Mouse (Mus musculus) MEL (cell line): ENCODE measurements around the gene Cmss1. TPM values are rescaled to one million over a fixed set of nuclear protein-coding genes. Genes with fewer than 3 reads are reported as not detected.

Source experiments
- DNase-seq: peaks from one replicate; pipeline ENCODE4 v3.0.0; 2011; ENCODE audit warnings: low read depth, low spot score
- H3K27ac ChIP-seq: 2 replicates; pipeline ENCODE4 v1.5.1; 2012; ENCODE audit warnings: low read depth, mild to moderate bottlenecking, control low read depth, low read length, moderate library complexity; ENCODE audit not compliant: control insufficient read depth
- H3K27me3 ChIP-seq, 2 experiments: fragments of 150-350 bp in 1 of 2; sonication (generic) in 1 of 2; 2 replicates each; pipeline ENCODE4 v1.6.1; 2012; ENCODE audit warnings: low read length in 2 of 2, mild to moderate bottlenecking in 2 of 2, improper control_type of control experiment in 1 of 2, moderate library complexity in 1 of 2; ENCODE audit not compliant: insufficient read depth in 2 of 2, control insufficient read depth in 1 of 2
- H3K36me3 ChIP-seq, 2 experiments: 2 replicates each; pipeline ENCODE4 v1.6.1; 2012 to 2014; ENCODE audit warnings: low read length in 2 of 2, improper control_type of control experiment in 1 of 2, inconsistent platforms in 1 of 2, mild to moderate bottlenecking in 1 of 2; ENCODE audit not compliant: insufficient read depth in 2 of 2, control insufficient read depth in 1 of 2
- H3K4me1 ChIP-seq, 2 experiments: fragments of 150-350 bp in 1 of 2; sonication (generic) in 1 of 2; 2 replicates each; pipeline ENCODE4 v1.6.1; 2012; ENCODE audit warnings: low read length in 2 of 2, improper control_type of control experiment in 1 of 2, mild to moderate bottlenecking in 1 of 2; ENCODE audit not compliant: insufficient read depth in 2 of 2, control insufficient read depth in 1 of 2
- H3K4me3 ChIP-seq, 2 experiments: fragments of 150-350 bp in 1 of 2; sonication (generic) in 1 of 2; 2 replicates each; pipeline ENCODE4 v1.5.1; 2012; ENCODE audit warnings: low read depth in 2 of 2, low read length in 2 of 2, mild to moderate bottlenecking in 2 of 2, moderate library complexity in 2 of 2, control low read depth in 1 of 2, improper control_type of control experiment in 1 of 2; ENCODE audit not compliant: control insufficient read depth in 1 of 2, insufficient read depth in 1 of 2
- H3K79me2 ChIP-seq: 2 replicates; pipeline ENCODE4 v1.6.1; 2012; ENCODE audit warnings: mild to moderate bottlenecking, low read length, moderate library complexity; ENCODE audit not compliant: control insufficient read depth, poor library complexity, insufficient read depth
- H3K9ac ChIP-seq: 2 replicates; pipeline ENCODE4 v1.6.1; 2012; ENCODE audit warnings: low read depth, mild to moderate bottlenecking, control low read depth, low read length, moderate library complexity; ENCODE audit not compliant: control insufficient read depth, poor library complexity, severe bottlenecking
- H3K9me3 ChIP-seq: fragments of 150-350 bp; sonication (generic); replicated peaks from 2 replicates; pipeline ENCODE4 v1.6.1; 2012; ENCODE audit warnings: mild to moderate bottlenecking, low read length, improper control_type of control experiment, moderate library complexity; ENCODE audit not compliant: insufficient read depth
- BHLHE40 ChIP-seq: IDR thresholded peaks from 2 replicates; pipeline ENCODE4 v1.6.1; 2012; ENCODE audit warnings: low read depth, mild to moderate bottlenecking, inconsistent platforms, low read length, improper control_type of control experiment, borderline replicate concordance
- CHD1 ChIP-seq: IDR thresholded peaks from 2 replicates; pipeline ENCODE4 v1.6.1; 2012; ENCODE audit warnings: low read depth, mild to moderate bottlenecking, inconsistent platforms, low read length, improper control_type of control experiment
- CTCF ChIP-seq, 3 experiments: IDR thresholded peaks in 2 of 3; conservative IDR thresholded peaks in 1 of 3; 2 replicates each; pipeline ENCODE4 v1.5.1; 2011 to 2012; ENCODE audit warnings: low read length in 3 of 3, low read depth in 2 of 3, mild to moderate bottlenecking in 2 of 3, improper control_type of control experiment in 1 of 3, inconsistent platforms in 1 of 3, mixed read lengths in 1 of 3, moderate library complexity in 1 of 3; ENCODE audit not compliant: control insufficient read depth in 1 of 3, insufficient read depth in 1 of 3, poor library complexity in 1 of 3, severe bottlenecking in 1 of 3
- E2F4 ChIP-seq: IDR thresholded peaks from 2 replicates; pipeline ENCODE4 v1.6.1; 2011; ENCODE audit warnings: low read depth, low read length, improper control_type of control experiment, borderline replicate concordance
- ELF1 ChIP-seq: IDR thresholded peaks from 2 replicates; pipeline ENCODE4 v1.6.1; 2014; ENCODE audit warnings: low read depth, mild to moderate bottlenecking, inconsistent platforms, low read length, improper control_type of control experiment, moderate library complexity
- EP300 ChIP-seq, 2 experiments: IDR thresholded peaks; 2 replicates each; pipeline ENCODE4 v1.6.1; 2011; ENCODE audit warnings: improper control_type of control experiment in 2 of 2, low read length in 2 of 2, low read depth in 1 of 2, mild to moderate bottlenecking in 1 of 2
- GABPA ChIP-seq: IDR thresholded peaks from 2 replicates; pipeline ENCODE4 v1.6.1; 2012; ENCODE audit warnings: low read depth, mild to moderate bottlenecking, inconsistent platforms, low read length, improper control_type of control experiment, moderate library complexity
- GATA1 ChIP-seq: IDR thresholded peaks from 2 replicates; pipeline ENCODE4 v1.6.1; 2011; ENCODE audit warnings: low read depth, low read length, improper control_type of control experiment
- JUND ChIP-seq: IDR thresholded peaks from 2 replicates; pipeline ENCODE4 v1.6.1; 2011; ENCODE audit warnings: low read depth, mild to moderate bottlenecking, improper control_type of control experiment, low read length
- KAT2A ChIP-seq: conservative IDR thresholded peaks from 2 replicates; pipeline ENCODE4 v1.6.1; 2012; ENCODE audit warnings: low read depth, low read length, improper control_type of control experiment, inconsistent platforms
- MEF2A ChIP-seq: IDR thresholded peaks from 2 replicates; pipeline ENCODE4 v1.6.1; 2014; ENCODE audit warnings: low read depth, mild to moderate bottlenecking, inconsistent platforms, low read length, improper control_type of control experiment; ENCODE audit not compliant: poor library complexity, insufficient replicate concordance, severe bottlenecking; ENCODE audit errors: extremely low read depth
- MXI1 ChIP-seq: IDR thresholded peaks from 2 replicates; pipeline ENCODE4 v1.6.1; 2011; ENCODE audit warnings: mild to moderate bottlenecking, low read depth, low read length, improper control_type of control experiment
- MYC ChIP-seq: IDR thresholded peaks from 2 replicates; pipeline ENCODE4 v1.6.1; 2011; ENCODE audit warnings: low read depth, mild to moderate bottlenecking, low read length, improper control_type of control experiment, moderate library complexity
- NELFE ChIP-seq: IDR thresholded peaks from 2 replicates; pipeline ENCODE4 v1.6.1; 2011; ENCODE audit warnings: low read depth, low read length, improper control_type of control experiment
- NRF1 ChIP-seq: IDR thresholded peaks from 2 replicates; pipeline ENCODE4 v1.6.1; 2014; ENCODE audit warnings: low read depth, mild to moderate bottlenecking, inconsistent platforms, low read length, improper control_type of control experiment, moderate library complexity; ENCODE audit not compliant: poor library complexity, insufficient read depth, severe bottlenecking
- POLR2A ChIP-seq, 2 experiments: IDR thresholded peaks; 2 replicates each; pipeline ENCODE4 v1.6.1; 2011 to 2012; ENCODE audit warnings: low read length in 2 of 2, mild to moderate bottlenecking in 2 of 2, control low read depth in 1 of 2, improper control_type of control experiment in 1 of 2, low read depth in 1 of 2, moderate library complexity in 1 of 2; ENCODE audit not compliant: control insufficient read depth in 1 of 2, insufficient read depth in 1 of 2, poor library complexity in 1 of 2
- POLR2AphosphoS2 ChIP-seq: IDR thresholded peaks from 2 replicates; pipeline ENCODE4 v1.6.1; 2011; ENCODE audit warnings: low read length, improper control_type of control experiment
- POLR2AphosphoS5 ChIP-seq: IDR thresholded peaks from 2 replicates; pipeline ENCODE4 v1.6.1; 2012; ENCODE audit warnings: low read depth, borderline replicate concordance, mild to moderate bottlenecking, inconsistent platforms, low read length, moderate library complexity, mixed read lengths
- RAD21 ChIP-seq: IDR thresholded peaks from 2 replicates; pipeline ENCODE4 v1.6.1; 2011; ENCODE audit warnings: mild to moderate bottlenecking, low read depth, low read length, improper control_type of control experiment
- RCOR1 ChIP-seq: IDR thresholded peaks from 2 replicates; pipeline ENCODE4 v1.6.1; 2012; ENCODE audit warnings: low read depth, mild to moderate bottlenecking, inconsistent platforms, low read length, improper control_type of control experiment
- SMC3 ChIP-seq: IDR thresholded peaks from 2 replicates; pipeline ENCODE4 v1.6.1; 2011; ENCODE audit warnings: low read depth, low read length, improper control_type of control experiment
- UBTF ChIP-seq: IDR thresholded peaks from 2 replicates; pipeline ENCODE4 v1.6.1; 2012; ENCODE audit warnings: low read depth, mild to moderate bottlenecking, inconsistent platforms, low read length, improper control_type of control experiment, moderate library complexity, borderline replicate concordance; ENCODE audit not compliant: insufficient read depth
- USF2 ChIP-seq, 2 experiments: IDR thresholded peaks; 2 replicates each; pipeline ENCODE4 v1.6.1; 2011 to 2012; ENCODE audit warnings: improper control_type of control experiment in 2 of 2, low read length in 2 of 2, borderline replicate concordance in 1 of 2, inconsistent platforms in 1 of 2, low read depth in 1 of 2, mild to moderate bottlenecking in 1 of 2; ENCODE audit not compliant: insufficient read depth in 1 of 2
- ZC3H11A ChIP-seq: IDR thresholded peaks from 2 replicates; pipeline ENCODE4 v1.6.1; 2012; ENCODE audit warnings: low read depth, mild to moderate bottlenecking, inconsistent platforms, low read length, improper control_type of control experiment
- ZMIZ1 ChIP-seq: IDR thresholded peaks from 2 replicates; pipeline ENCODE4 v1.6.1; 2012; ENCODE audit warnings: low read depth, mild to moderate bottlenecking, inconsistent platforms, low read length, improper control_type of control experiment, moderate library complexity
- polyA plus RNA-seq, 2 experiments: library from polyadenylated mRNA; stranded (reverse) in 1 of 2; unstranded in 1 of 2; fragments of >175 nt in 1 of 2; fragments of >200 nt in 1 of 2; gene quantifications; 2 replicates each; pipeline versions ENCODE4 v1.2.1 to v1.2.4; 2012; ENCODE audit warnings: low replicate concordance in 2 of 2, low read depth in 1 of 2; ENCODE audit not compliant: insufficient read length in 2 of 2, insufficient read depth in 1 of 2, missing spikeins in 1 of 2
- total RNA-seq: library from RNA; depleted of rRNA; stranded (reverse); fragments of 300-350 nt; gene quantifications from 2 replicates; pipeline ENCODE4 v1.2.3, GENCODE M21; 2012

Gene Cmss1
- total and polyA plus RNA-seq, 3 experiments = 80.9 to 94.7 TPM; not detected in 1

DNA sequence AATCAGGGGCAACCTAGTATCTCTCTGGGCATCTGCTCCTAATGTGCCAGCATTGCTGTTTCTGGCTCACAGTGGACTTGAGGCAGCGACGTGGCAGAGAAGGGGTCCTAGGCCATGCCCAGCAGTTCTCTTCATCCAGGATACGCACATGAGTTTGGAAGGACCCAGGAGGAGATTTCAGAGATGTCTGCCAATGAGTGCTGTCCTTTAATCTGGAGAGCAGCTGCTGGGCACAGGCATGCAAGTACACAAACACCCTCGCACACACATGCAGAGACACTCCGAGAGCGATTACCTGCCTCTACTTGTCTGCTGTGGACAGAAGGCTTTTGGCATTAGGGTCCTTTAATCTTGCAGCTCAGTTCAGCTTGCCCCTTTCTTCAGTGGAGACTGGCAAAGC, 253.9 kb downstream of the Cmss1 start, which contains the start of gene Filip1l:
Filip1l (plus strand) TSS at position 343 of the 400 bp plus-strand sequence.
- DNase-seq = no peak
- H3K27me3 ChIP-seq = no peaks in the 10 kb centered on the region
- no peak within 1 kb of the TSS for H3K4me3 ChIP-seq
- H3K36me3 ChIP-seq = no peaks in the 10 kb centered on the region
- no peak within 1 kb of the TSS for H3K9ac ChIP-seq
- no peaks in the 10 kb centered on the region for H3K79me2 ChIP-seq
- H3K4me1 ChIP-seq = no peaks in the 10 kb centered on the region
- H3K9me3 ChIP-seq = no peaks in the 10 kb centered on the region
- no peak for TF ChIP-seq UBTF
- no peak for TF ChIP-seq SMC3
- TF ChIP-seq NELFE = no peak
- no peak for TF ChIP-seq E2F4
- no peak for TF ChIP-seq RAD21
- no peak for TF ChIP-seq ZMIZ1
- TF ChIP-seq JUND = no peak
- no peak for TF ChIP-seq GATA1
- TF ChIP-seq MYC = no peak
- TF ChIP-seq POLR2AphosphoS5 = no peak
- no peak for TF ChIP-seq NRF1
- TF ChIP-seq USF2 (IDR thresholded peaks at IDR 0.05; ENCODE audit: borderline replicate concordance in 1 of 2, insufficient read depth in 1 of 2, low read depth in 1 of 2, low read length in 2 of 2) = no peak
- no peak for TF ChIP-seq BHLHE40
- no peak for TF ChIP-seq RCOR1
- no peak for TF ChIP-seq POLR2AphosphoS2
- H3K27ac ChIP-seq = no peak within 1 kb of the TSS

DNA sequence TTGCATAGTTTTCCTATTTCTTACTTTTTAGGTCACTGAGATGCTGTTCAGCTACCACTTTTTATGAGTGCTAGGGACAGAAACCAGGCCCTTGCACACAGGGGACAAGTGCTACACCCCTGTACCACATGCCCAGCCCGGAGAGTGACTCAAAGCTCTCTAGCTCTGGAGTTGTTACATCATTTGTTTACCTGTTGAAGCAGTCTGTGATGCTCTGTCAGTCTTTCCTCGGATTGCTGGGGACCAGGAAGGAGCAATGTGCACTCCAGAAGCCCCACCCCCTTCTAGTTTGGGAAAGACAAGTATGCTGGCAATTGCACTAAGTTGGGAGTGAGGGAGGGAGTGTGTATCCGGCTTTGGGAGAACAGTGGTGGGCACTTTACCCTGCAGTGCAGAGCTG, 257.0 kb downstream of the Cmss1 start:
- no peaks in the 10 kb centered on the region for H3K9me3 ChIP-seq
- H3K79me2 ChIP-seq = no peaks in the 10 kb centered on the region

More for the DNA sequence above, 257.0 kb downstream of the Cmss1 start:
- Histone ChIP-seq H3K27ac (no peak overlapping the region), H3K27me3 (no peaks in the 10 kb centered on the region), H3K9ac (no peak overlapping the region)
- DNase-seq = no peak
- no peak for TF ChIP-seq E2F4
- no peak for TF ChIP-seq CTCF (IDR thresholded peaks at IDR 0.05 in 2 of 3, conservative IDR thresholded peaks at IDR 0.05 in 1 of 3; ENCODE audit: control insufficient read depth in 1 of 3, insufficient read depth in 1 of 3, low read depth in 2 of 3, low read length in 3 of 3, poor library complexity in 1 of 3, severe bottlenecking in 1 of 3)
- no peak for TF ChIP-seq MEF2A
- TF ChIP-seq RAD21 = no peak
- TF ChIP-seq GABPA = no peak
- no peak for TF ChIP-seq CHD1
- TF ChIP-seq ELF1 = no peak
- no peak for TF ChIP-seq POLR2A (IDR thresholded peaks at IDR 0.05; ENCODE audit: control insufficient read depth in 1 of 2, insufficient read depth in 1 of 2, low read depth in 1 of 2, low read length in 2 of 2, poor library complexity in 1 of 2)
- TF ChIP-seq ZC3H11A = no peak
- no peak for TF ChIP-seq BHLHE40
- TF ChIP-seq KAT2A = no peak
- no peak for TF ChIP-seq MXI1
- TF ChIP-seq EP300 (IDR thresholded peaks at IDR 0.05; ENCODE audit: low read depth in 1 of 2, low read length in 2 of 2) = no peak
- no peak for TF ChIP-seq NRF1
- TF ChIP-seq, all 39 proteins: peak for 0
- Histone ChIP-seq H3K4me3 (no peak overlapping the region), H3K36me3 (no peaks in the 10 kb centered on the region), H3K4me1 (no peaks in the 10 kb centered on the region)
